Mouse (Mus musculus) gastrocnemius, adult 2 months (tissue): Measurements from ENCODE around the gene Mpzl1. TPM values are rescaled to one million over a fixed set of nuclear protein-coding genes. Genes with fewer than 3 reads are reported as not detected.

Experiments
- DNase-seq: peaks from one replicate; pipeline ENCODE4 v3.0.0; 2022
- H3K27ac ChIP-seq: fragments of 200-600 bp; 2 replicates; pipeline ENCODE4 v1.8.1; 2022; ENCODE audit warnings: mild to moderate bottlenecking
- H3K4me3 ChIP-seq: fragments of 200-600 bp; 2 replicates; pipeline ENCODE4 v1.8.1; 2022; ENCODE audit warnings: mild to moderate bottlenecking, moderate library complexity
- CTCF ChIP-seq: fragments of 200-600 bp; IDR thresholded peaks from 2 replicates; pipeline ENCODE4 v1.8.1; 2022; ENCODE audit warnings: antibody characterized with exemption, mild to moderate bottlenecking, moderate library complexity
- intact Hi-C: fragments of 180-260 bp; cut with DNase I; formaldehyde crosslinking; loops from one replicate; pipeline ENCODE4 v1.15.1; 2025
- total RNA-seq, 2 experiments: library from RNA; stranded (reverse); gene quantifications; 2 replicates each; pipeline ENCODE4 v1.2.3; 2021

The Mpzl1 gene
- total RNA-seq, 2 experiments from 2014 or later, result 7.0 to 8.7 TPM

DNA sequence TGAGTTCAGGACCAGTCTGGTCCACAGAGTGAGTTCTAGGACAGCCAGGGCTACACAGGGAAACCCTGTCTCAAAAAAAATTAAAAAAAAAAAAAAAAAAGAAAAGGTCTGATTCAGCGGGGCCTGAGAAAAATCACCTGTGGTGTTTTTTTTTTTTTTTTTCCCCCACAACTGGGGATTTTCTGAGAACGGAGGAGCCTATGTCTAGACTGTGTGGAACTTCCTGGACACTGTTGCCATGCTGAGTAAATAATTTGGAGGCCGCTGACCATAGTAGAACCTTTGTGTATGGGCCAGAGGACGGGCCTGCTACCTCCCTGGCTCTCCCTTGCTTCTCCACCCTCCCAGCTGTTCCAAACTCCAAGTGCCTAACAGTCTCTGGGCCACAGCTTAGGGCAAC lies 34.6 kb upstream of the Mpzl1 start:
- intact Hi-C loops, result loop anchor here (5.0 kb wide), 1 partner anchor 38 kb away; the partner anchor contains the start of gene Rcsd1
- H3K27ac ChIP-seq, result peak overlapping the region; percentile 93

GRCm38 (mm10) chr1:165667380-165667779 lies 33.0 kb upstream of the Mpzl1 start:
- intact Hi-C loops, result loop anchor here (5.0 kb wide), 1 partner anchor 40 kb away; the partner anchor contains the start of gene Rcsd1
- peak; percentile 90 for DNase-seq
- peak overlapping the region; percentile 51 for H3K4me3 ChIP-seq
- peak overlapping the region; percentile 93 for H3K27ac ChIP-seq
- no peak for TF ChIP-seq CTCF

More for the DNA sequence above, 34.6 kb upstream of the Mpzl1 start:
- TF ChIP-seq CTCF, result no peak
- DNase-seq, result no peak
- H3K4me3 ChIP-seq, result no peak overlapping the region

DNA sequence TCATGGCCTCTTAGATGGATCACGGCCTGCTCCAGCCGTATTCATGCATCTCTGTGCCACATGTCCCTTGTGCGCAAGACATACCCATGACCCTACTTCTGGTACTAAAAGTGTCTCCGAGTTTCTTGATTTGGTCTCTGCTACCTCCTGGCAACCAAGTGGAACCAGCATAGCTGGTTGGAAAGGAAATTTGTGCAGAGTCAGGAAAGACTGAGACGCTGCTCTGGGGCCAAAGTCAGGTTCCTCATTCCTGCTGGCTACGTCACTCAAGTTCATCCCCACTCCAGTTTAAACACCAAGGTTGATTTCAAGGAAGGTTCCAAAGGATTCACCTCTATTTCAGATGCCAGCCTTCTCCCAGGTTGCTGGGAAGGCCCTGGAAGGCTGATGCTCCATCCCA lies 32.6 kb upstream of the Mpzl1 start:
- TF ChIP-seq CTCF, result no peak
- intact Hi-C loops, result loop anchor here (5.0 kb wide), 1 partner anchor 40 kb away; the partner anchor contains the start of gene Rcsd1
- no peak overlapping the region for H3K4me3 ChIP-seq
- peak overlapping the region; percentile 93 for H3K27ac ChIP-seq
- no peak for DNase-seq

DNA sequence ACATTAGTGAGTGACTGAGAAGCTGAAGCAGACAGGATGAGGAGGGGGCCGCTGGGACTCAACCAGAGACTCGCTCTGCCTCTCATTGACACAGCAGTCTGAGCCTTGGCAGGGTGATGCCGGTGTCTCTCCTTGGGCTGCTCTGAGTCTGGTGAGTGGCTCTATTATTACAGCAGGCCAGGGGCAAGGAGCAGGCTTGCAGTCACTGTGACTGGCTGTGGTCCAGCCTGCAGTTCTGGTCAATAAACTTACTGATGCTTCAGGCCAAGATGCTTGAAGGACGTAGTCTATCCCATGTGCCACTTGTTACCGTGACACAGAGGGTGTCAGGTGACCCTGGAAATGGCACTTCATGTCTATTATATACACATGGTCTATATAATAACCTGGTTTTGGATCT lies 31.4 kb upstream of the Mpzl1 start:
- H3K4me3 ChIP-seq, result no peak overlapping the region
- H3K27ac ChIP-seq, result peak overlapping the region; percentile 93
- peak; percentile 63 for DNase-seq
- TF ChIP-seq CTCF, result no peak
- intact Hi-C loops, result loop anchor here (5.0 kb wide), 1 partner anchor 42 kb away; the partner anchor contains the start of gene Rcsd1

GRCm38 (mm10) chr1:165663277-165663676 lies 28.9 kb upstream of the Mpzl1 start:
- H3K4me3 ChIP-seq, result peak overlapping the region; percentile 20
- intact Hi-C loops, result loop anchor here (2.0 kb wide), 1 partner anchor 14 kb away; no protein-coding TSS in a partner anchor
- no peak for DNase-seq
- H3K27ac ChIP-seq, result peak overlapping the region; percentile 84
- no peak for TF ChIP-seq CTCF

DNA sequence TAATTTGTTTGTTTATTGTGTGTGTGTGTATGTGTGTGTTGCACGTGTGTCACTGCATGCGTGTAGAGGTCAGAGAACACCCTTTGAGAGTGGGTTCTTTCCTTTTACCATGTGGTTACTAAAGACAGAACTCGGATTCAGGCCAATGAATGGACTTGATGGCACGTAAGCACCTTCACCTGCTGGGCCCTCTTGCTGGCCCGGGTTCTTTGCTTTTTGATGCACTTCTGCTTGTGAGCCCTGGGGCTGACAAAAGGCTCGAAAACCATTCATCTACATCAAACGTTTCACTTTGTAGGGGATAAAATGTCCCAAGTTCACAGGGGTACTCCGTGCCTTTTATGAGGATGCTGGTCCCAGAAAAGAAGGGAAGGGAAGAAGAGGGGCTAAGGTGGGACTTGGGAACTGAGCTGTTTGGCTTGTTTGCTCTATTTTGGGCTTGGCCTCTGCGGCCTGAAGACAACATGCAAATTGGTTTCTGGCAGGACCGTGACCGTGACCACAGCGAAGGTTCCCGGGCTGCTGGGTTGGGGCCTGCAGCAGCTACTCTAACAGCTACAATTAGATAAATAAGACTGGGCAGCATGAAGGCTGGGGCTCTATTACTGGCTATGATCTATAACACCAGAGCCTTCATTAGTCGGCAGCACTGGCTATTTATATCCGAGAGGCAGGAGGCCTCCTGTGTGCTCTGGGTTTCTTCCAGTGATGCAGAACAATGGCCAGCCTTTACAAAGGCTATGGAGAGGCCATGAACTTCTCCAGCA lies 28.3 kb upstream of the Mpzl1 start:
- Histone ChIP-seq H3K27ac (peak overlapping the region; percentile 84), H3K4me3 (peak overlapping the region; percentile 20)
- no peak for TF ChIP-seq CTCF
- peak; percentile 68 for DNase-seq
- intact Hi-C loops, result loop anchor here (2.0 kb wide), 1 partner anchor 14 kb away; no protein-coding TSS in a partner anchor

DNA sequence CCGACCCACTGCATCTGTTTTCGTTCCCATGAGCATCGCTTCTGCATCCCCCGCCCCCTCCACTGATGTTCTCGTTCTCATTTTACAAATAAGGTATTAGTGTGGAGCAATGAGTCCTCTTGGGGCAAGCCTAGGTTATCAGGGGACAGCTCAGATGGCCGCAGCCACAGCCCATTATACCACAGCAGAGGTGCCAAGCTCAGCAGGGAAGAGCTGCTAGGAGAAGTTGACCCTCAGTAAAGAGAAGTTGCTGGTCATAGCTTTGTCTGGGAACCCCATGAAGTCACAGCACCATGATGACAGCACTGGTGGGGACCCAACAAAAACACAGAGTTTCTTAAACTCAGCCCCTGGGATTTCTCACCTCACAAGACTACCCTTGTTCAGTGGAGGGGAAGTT lies 27.4 kb upstream of the Mpzl1 start:
- no peak for TF ChIP-seq CTCF
- peak overlapping the region; percentile 84 for H3K27ac ChIP-seq
- DNase-seq, result peak; percentile 47
- no peak overlapping the region for H3K4me3 ChIP-seq
- intact Hi-C loops, result loop anchor here (2.0 kb wide), 2 partner anchors 15 to 289 kb away; no protein-coding TSS in a partner anchor

DNA sequence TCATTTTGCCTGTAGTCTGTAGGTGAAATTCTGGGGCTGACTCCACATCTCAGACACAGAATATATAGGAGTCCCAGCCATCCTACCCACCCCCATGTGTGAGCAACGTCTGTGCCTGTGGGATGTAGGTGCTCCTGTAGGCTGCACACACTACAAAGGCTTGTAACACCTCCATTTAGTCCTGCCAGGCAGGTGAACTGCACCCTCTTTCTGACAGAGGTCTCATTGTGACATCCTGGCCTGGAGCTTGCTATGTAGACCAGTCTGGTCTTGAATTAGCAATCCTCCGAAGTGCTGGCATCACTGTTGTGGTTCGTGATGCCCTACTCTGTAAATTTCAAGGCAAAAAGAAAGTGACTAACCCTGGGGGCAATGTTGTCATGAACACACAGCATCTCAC lies 26.9 kb upstream of the Mpzl1 start:
- H3K27ac ChIP-seq, result peak overlapping the region; percentile 84
- H3K4me3 ChIP-seq, result no peak overlapping the region
- no peak for DNase-seq
- no peak for TF ChIP-seq CTCF
- intact Hi-C loops, result loop anchor here (2.0 kb wide), 1 partner anchor 290 kb away; no protein-coding TSS in a partner anchor

- Histone ChIP-seq H3K27ac (peak overlapping the region; percentile 84; the same call in 1 of the 2 replicates), H3K4me3 (no peak overlapping the region)
- intact Hi-C loops, result loop anchor here (1.0 to 2.0 kb wide), 2 partner anchors 76 to 290 kb away; no protein-coding TSS in a partner anchor
- peak; percentile 78 for TF ChIP-seq CTCF
- peak; percentile 45 for DNase-seq
Measured at GRCm38 (mm10) chr1:165660774-165661173, 26.4 kb upstream of the Mpzl1 start.

DNA sequence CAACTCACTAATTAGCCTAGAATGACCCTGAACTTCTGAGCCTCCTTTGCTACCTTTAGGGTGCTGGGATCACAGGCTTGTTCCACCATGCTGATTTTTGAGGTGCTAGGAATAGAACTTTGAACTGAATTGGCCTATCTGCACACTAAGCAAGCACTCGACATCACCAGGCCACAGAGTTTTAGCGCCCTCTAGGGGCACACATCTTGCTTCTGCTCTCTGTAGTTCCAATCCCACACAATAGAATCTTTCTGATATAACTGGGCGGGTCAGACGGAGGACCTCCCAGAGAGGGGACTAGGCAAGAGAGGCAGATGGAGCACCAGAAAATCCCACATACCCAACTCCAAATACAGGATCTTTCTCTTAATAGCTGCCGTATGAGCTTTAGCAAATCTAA lies 24.3 kb upstream of the Mpzl1 start:
- intact Hi-C loops, result loop anchor here (1.0 kb wide), 1 partner anchor 75 kb away; no protein-coding TSS in a partner anchor

DNA sequence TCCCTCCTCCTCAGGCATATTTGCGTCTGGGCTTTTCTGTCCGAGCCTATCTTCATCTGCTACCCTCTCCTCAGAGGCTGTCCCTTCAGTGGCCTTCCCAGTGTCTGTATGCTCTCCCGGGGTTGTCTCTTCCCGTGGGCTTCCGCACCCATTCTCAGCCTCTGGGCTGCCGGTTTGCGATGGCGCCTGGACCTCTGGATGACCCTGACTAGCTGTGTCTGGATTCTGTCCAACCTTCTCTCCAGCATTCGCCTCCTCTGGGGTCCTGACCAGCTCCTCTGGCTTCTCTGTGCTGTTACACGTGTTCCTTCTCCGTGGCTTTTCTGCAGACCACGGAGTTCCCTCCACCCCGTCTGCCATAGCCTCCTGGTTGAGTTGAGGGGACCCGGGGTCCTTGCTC lies 21.1 kb upstream of the Mpzl1 start:
- TF ChIP-seq CTCF, result no peak

More for the DNA sequence above, 24.3 kb upstream of the Mpzl1 start:
- peak; percentile 79 for DNase-seq
- no peak overlapping the region for H3K4me3 ChIP-seq
- H3K27ac ChIP-seq, result no peak overlapping the region
- peak; percentile 97 for TF ChIP-seq CTCF

GRCm38 (mm10) chr1:165655022-165655421 lies 20.7 kb upstream of the Mpzl1 start:
- peak; percentile 58 for TF ChIP-seq CTCF
- H3K4me3 ChIP-seq, result peak overlapping the region; percentile 23
- peak overlapping the region; percentile 31; the same call in 1 of the 2 replicates for H3K27ac ChIP-seq
- peak; percentile 70 for DNase-seq
- intact Hi-C loops, result no loop called here

More for the DNA sequence above, 21.1 kb upstream of the Mpzl1 start:
- no peak overlapping the region; the same call in 1 of the 2 replicates for H3K27ac ChIP-seq
- H3K4me3 ChIP-seq, result peak overlapping the region; percentile 23
- intact Hi-C loops, result no loop called here
- DNase-seq, result no peak

GRCm38 (mm10) chr1:165653126-165653885 lies 19.0 kb upstream of the Mpzl1 start:
- TF ChIP-seq CTCF, result no peak
- Histone ChIP-seq H3K4me3 (no peak overlapping the region), H3K27ac (peak overlapping the region; percentile 28; the same call in 1 of the 2 replicates)
- DNase-seq, result no peak
- intact Hi-C loops, result no loop called here
